Mouse (Mus musculus) cortical plate, adult 2 months (tissue): ENCODE results near the gene Tbata.

Experiments used
- CTCF ChIP-seq: fragments of 200-500 bp; IDR thresholded peaks from 2 replicates; pipeline ENCODE4 v1.5.1; 2011; ENCODE audit warnings: mild to moderate bottlenecking, control low read depth, low read length; ENCODE audit not compliant: insufficient read depth; ENCODE audit errors: extremely low read depth
- POLR2A ChIP-seq: fragments of 200-500 bp; IDR thresholded peaks from 2 replicates; pipeline ENCODE4 v1.6.1; 2011; ENCODE audit warnings: mild to moderate bottlenecking, low read length, control low read depth; ENCODE audit not compliant: insufficient read depth; ENCODE audit errors: extremely low read depth

- TF ChIP-seq CTCF (no peak), POLR2A (no peak)
Measured at GRCm38 (mm10) chr10:61219318-61219717, 47.6 kb downstream of the Tbata start.
